In the genomic region with DNA sequence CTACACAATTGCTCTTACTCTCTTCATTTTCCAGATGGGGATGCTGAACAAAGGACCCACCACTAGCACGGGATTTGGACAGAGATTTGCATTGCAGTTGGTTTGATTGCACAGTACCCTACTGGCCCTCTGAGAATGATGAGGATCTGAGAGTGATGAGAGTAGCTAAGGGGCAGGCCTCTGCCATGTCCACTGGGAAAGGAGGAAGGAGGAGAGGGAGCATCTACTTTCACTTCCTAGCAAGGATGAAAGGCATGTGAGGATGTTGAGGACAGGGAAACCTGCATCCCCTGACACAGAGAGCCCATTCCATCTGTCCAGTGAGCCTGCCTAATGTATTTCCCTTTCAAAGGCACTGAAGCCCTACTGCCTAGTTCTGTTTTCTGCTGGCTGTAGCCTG, we compare ENCODE assay signal across 22 mouse cellular contexts. TPM values are rescaled to one million over a fixed set of nuclear protein-coding genes. Genes with fewer than 3 reads are reported as not detected.
A peak's percentile ranks its signal among the peaks of the same experiment; 100 is the strongest.
DNase-seq lines count a peak whose midpoint lies in the region; ATAC-seq and TF ChIP-seq lines count a peak whose summit lies in the region.
"Had no signal": no experiment of that assay in that cellular context is flagged by ENCODE, and none has a peak within 500 bp of the region (broad histone marks: within the 10 kb centered on the region; RNA-seq: fewer than 3 reads in every experiment).

No protein-coding gene starts in this region.

- no peak overlapping the region for H3K4me2 ChIP-seq in heart, embryonic 13.5 days
- no peak overlapping the region for H3K4me2 ChIP-seq in liver, postnatal 0 days (ENCODE audit: low read depth, low read length)
- H3K4me2 ChIP-seq in hindbrain, embryonic 14.5 days (replicated peaks) = no peak overlapping the region
- H3K4me2 ChIP-seq: embryonic facial prominence, embryonic 12.5 days; forebrain, embryonic 13.5 days; hindbrain, embryonic 13.5 days; liver, embryonic 11.5 days; midbrain, embryonic 15.5 days; neural tube, embryonic 12.5 days had no signal

- no peak overlapping the region for H3K9ac ChIP-seq in heart, embryonic 13.5 days
- H3K9ac ChIP-seq in liver, postnatal 0 days (replicated peaks) = no peak overlapping the region
- no peak overlapping the region for H3K9ac ChIP-seq in hindbrain, embryonic 14.5 days
- H3K9ac ChIP-seq: embryonic facial prominence, embryonic 12.5 days; forebrain, embryonic 13.5 days; hindbrain, embryonic 13.5 days; midbrain, embryonic 15.5 days; neural tube, embryonic 12.5 days had no signal

- H3K9me3 ChIP-seq in heart, embryonic 13.5 days = no peaks in the 10 kb centered on the region
- no peaks in the 10 kb centered on the region for H3K9me3 ChIP-seq in liver, postnatal 0 days (ENCODE audit: low read length)
- H3K9me3 ChIP-seq in hindbrain, embryonic 14.5 days (ENCODE audit: control insufficient read depth, low read length) = no peaks in the 10 kb centered on the region
- H3K9me3 ChIP-seq: embryonic facial prominence, embryonic 12.5 days; forebrain, embryonic 13.5 days; hindbrain, embryonic 13.5 days; midbrain, embryonic 15.5 days; neural tube, embryonic 12.5 days had no signal

- DNase-seq in cerebellum, adult 2 months = no peak
- no peak for DNase-seq in cerebellum, adult 18-20 months
- DNase-seq in heart, adult 11 months = no peak
- no peak for DNase-seq in left cerebral cortex, adult 2 months (ENCODE audit: extremely low spot score in 1 of 2, low spot score in 2 of 2)
- DNase-seq in left cerebral cortex, adult 18-20 months (ENCODE audit: low spot score in 2 of 2) = no peak
- no peak for DNase-seq in liver, postnatal 0 days
- no peak for DNase-seq in hindbrain, embryonic 14.5 days (ENCODE audit: low spot score)
- DNase-seq: adrenal gland, postnatal 14 days; gastrocnemius, postnatal 10 days; kidney, adult 18-20 months; kidney, postnatal 4 days; lung, adult 2 months; lung, postnatal 14 days; right cerebral cortex, postnatal 14 days had no signal

- H3K36me3 ChIP-seq in heart, embryonic 13.5 days = no peaks in the 10 kb centered on the region
- H3K36me3 ChIP-seq in liver, postnatal 0 days (replicated peaks; ENCODE audit: insufficient read depth, low read length) = no peaks in the 10 kb centered on the region
- H3K36me3 ChIP-seq in hindbrain, embryonic 14.5 days (replicated peaks; ENCODE audit: control insufficient read depth, insufficient read depth) = peaks cover 8% of the 10 kb centered on the region; the same call in 1 of the 2 replicates
- H3K36me3 ChIP-seq: embryonic facial prominence, embryonic 12.5 days; midbrain, embryonic 15.5 days; neural tube, embryonic 12.5 days had no signal

- H3K27me3 ChIP-seq in cerebellum, adult 2 months (ENCODE audit: control insufficient read depth, insufficient read depth, low read length) = no peaks in the 10 kb centered on the region
- no peaks in the 10 kb centered on the region for H3K27me3 ChIP-seq in heart, embryonic 13.5 days (replicated peaks)
- peaks cover 3% of the 10 kb centered on the region; the same call in 1 of the 2 replicates for H3K27me3 ChIP-seq in liver, postnatal 0 days (ENCODE audit: insufficient read depth, low read length)
- H3K27me3 ChIP-seq in hindbrain, embryonic 14.5 days (ENCODE audit: control insufficient read depth, insufficient read depth, low read length) = no peaks in the 10 kb centered on the region
- H3K27me3 ChIP-seq: embryonic facial prominence, embryonic 12.5 days; forebrain, embryonic 13.5 days; hindbrain, embryonic 13.5 days; midbrain, embryonic 15.5 days; neural tube, embryonic 12.5 days had no signal

- TF ChIP-seq CTCF in cerebellum, adult 2 months (IDR thresholded peaks at IDR 0.05; ENCODE audit: borderline replicate concordance, insufficient read depth, low read depth, low read length) = no peak
- no peak for TF ChIP-seq CTCF in left cerebral cortex, adult 2 months (IDR thresholded peaks at IDR 0.05)
- TF ChIP-seq CTCF in liver, postnatal 0 days (IDR thresholded peaks at IDR 0.05; ENCODE audit: low read depth) = no peak

- no peak for ATAC-seq in heart, embryonic 13.5 days (ENCODE audit: extremely low read depth, insufficient number of reproducible peaks, low FRiP score, low TSS enrichment)
- no peak for ATAC-seq in liver, postnatal 0 days
- ATAC-seq in hindbrain, embryonic 14.5 days (ENCODE audit: low FRiP score) = no peak
- ATAC-seq: forebrain, embryonic 13.5 days; inflammation-experienced regulatory T-cells, adult 6 months; midbrain, embryonic 15.5 days had no signal

- 36% methylated on average over 1 of the region's 1 CpGs for WGBS in cerebellum, adult 2 months
- WGBS in heart, embryonic 13.5 days = 57% methylated on average over 1 of the region's 1 CpGs
- 50% methylated on average over 1 of the region's 1 CpGs for WGBS in liver, postnatal 0 days (ENCODE audit: insufficient replicate concordance)
- 42% methylated on average over 1 of the region's 1 CpGs for WGBS in hindbrain, embryonic 14.5 days

- H3K4me1 ChIP-seq in cerebellum, adult 2 months (ENCODE audit: control insufficient read depth, insufficient read depth, low read length) = peaks cover 4% of the 10 kb centered on the region
- H3K4me1 ChIP-seq in heart, embryonic 13.5 days = peaks cover 7% of the 10 kb centered on the region; the same call in 1 of the 2 replicates
- no peaks in the 10 kb centered on the region for H3K4me1 ChIP-seq in liver, postnatal 0 days (ENCODE audit: insufficient read depth)
- H3K4me1 ChIP-seq in hindbrain, embryonic 14.5 days (replicated peaks; ENCODE audit: control insufficient read depth, insufficient read depth, low read length) = peaks cover 6% of the 10 kb centered on the region; the same call in 1 of the 2 replicates
- H3K4me1 ChIP-seq: embryonic facial prominence, embryonic 12.5 days; neural tube, embryonic 12.5 days had no signal

- no peak for TF ChIP-seq EP300 in liver, postnatal 0 days (IDR thresholded peaks at IDR 0.05; ENCODE audit: low read depth)

- TF ChIP-seq POLR2A in cerebellum, adult 2 months (IDR thresholded peaks at IDR 0.05; ENCODE audit: borderline replicate concordance, insufficient read depth, low read length) = no peak

- no peak overlapping the region for H3K4me3 ChIP-seq in cerebellum, adult 2 months (replicated peaks; ENCODE audit: insufficient read depth, low read depth, low read length)
- H3K4me3 ChIP-seq in heart, embryonic 13.5 days = no peak overlapping the region
- no peak overlapping the region for H3K4me3 ChIP-seq in left cerebral cortex, adult 2 months
- H3K4me3 ChIP-seq in liver, postnatal 0 days (ENCODE audit: low read depth, low read length) = no peak overlapping the region
- H3K4me3 ChIP-seq in hindbrain, embryonic 14.5 days (replicated peaks; ENCODE audit: low read length) = no peak overlapping the region
- H3K4me3 ChIP-seq: embryonic facial prominence, embryonic 12.5 days; forebrain, embryonic 13.5 days; hindbrain, embryonic 13.5 days; midbrain, embryonic 15.5 days; neural tube, embryonic 12.5 days had no signal

- intact Hi-C loops in left cerebral cortex, adult 2 months (cut with DNase I) = no loop called here

- peak overlapping the region; percentile 84 for H3K27ac ChIP-seq in cerebellum, adult 2 months (ENCODE audit: insufficient read depth, low read length)
- peak overlapping the region; percentile 75 for H3K27ac ChIP-seq in heart, embryonic 13.5 days (replicated peaks)
- peak overlapping the region; percentile 72 for H3K27ac ChIP-seq in left cerebral cortex, adult 2 months
- no peak overlapping the region for H3K27ac ChIP-seq in liver, postnatal 0 days (ENCODE audit: low read depth)
- H3K27ac ChIP-seq in hindbrain, embryonic 14.5 days = no peak overlapping the region
- H3K27ac ChIP-seq: embryonic facial prominence, embryonic 12.5 days; forebrain, embryonic 13.5 days; hindbrain, embryonic 13.5 days; midbrain, embryonic 15.5 days; neural tube, embryonic 12.5 days had no signal

RNA-seq across cellular contexts. Expression of a gene that starts 6.2 kb away (rescaled TPM):
- 52.6 and 55.0 TPM in 2 replicates for polyA plus RNA-seq in cerebellum, adult 2 months (2012; rRNA removed)
- 6.4 and 7.1 TPM in 2 replicates for polyA plus RNA-seq in heart, embryonic 13.5 days (2015; fragmentation: Nextera tagmentation; extraction: Ambion mirVana)
- 10 to 100 TPM; 31.4 to 40.4 TPM for total RNA-seq in left cerebral cortex, adult 2 months (2021)
- 10 to 100 TPM; 26.6 to 31.8 TPM for total RNA-seq in left cerebral cortex, adult 18-20 months (2021)
- polyA plus RNA-seq in liver, postnatal 0 days (2015; fragmentation: Nextera tagmentation; extraction: Ambion mirVana) = 0.18 and 0.21 TPM in 2 replicates
- 96.4 and 97.0 TPM in 2 replicates for polyA plus RNA-seq in hindbrain, embryonic 14.5 days (2014; fragmentation: Nextera tagmentation; extraction: Ambion mirVana)

RNA-seq across cellular contexts. Expression of a gene that starts 12.0 kb away (rescaled TPM):
- 36.7 and 40.0 TPM in 2 replicates for polyA plus RNA-seq in cerebellum, adult 2 months (2012; rRNA removed)
- polyA plus RNA-seq in heart, embryonic 13.5 days (2015; fragmentation: Nextera tagmentation; extraction: Ambion mirVana) = 92.6 and 98.1 TPM in 2 replicates
- total RNA-seq in left cerebral cortex, adult 2 months (2021) = 10 to 100 TPM; 21.6 to 28.3 TPM
- 10 to 100 TPM; 23.1 to 28.4 TPM for total RNA-seq in left cerebral cortex, adult 18-20 months (2021)
- polyA plus RNA-seq in liver, postnatal 0 days (2015; fragmentation: Nextera tagmentation; extraction: Ambion mirVana) = 64.0 and 67.7 TPM in 2 replicates
- 34.5 and 38.3 TPM in 2 replicates for polyA plus RNA-seq in hindbrain, embryonic 14.5 days (2014; fragmentation: Nextera tagmentation; extraction: Ambion mirVana)

Comparison
In these comparisons a context has a peak if more than half of its experiments do, and no peak if none do; other contexts are left out.
1. H3K27ac ChIP-seq: peak in cerebellum, adult 2 months (single experiment), heart, embryonic 13.5 days (single experiment) and left cerebral cortex, adult 2 months (single experiment); none in liver, postnatal 0 days (single experiment) and hindbrain, embryonic 14.5 days (single experiment).